Mouse (Mus musculus) midbrain, embryonic 15.5 days (tissue): Measurements from ENCODE around the gene Oprm1. TPM values are rescaled to one million over a fixed set of nuclear protein-coding genes. Genes with fewer than 3 reads are reported as not detected.

Experiments used
- ATAC-seq: fragments of 200-750 bp; cut with Nextera tagmentation; replicated peaks from 2 replicates; pipeline ENCODE4 v1.8.0; 2017; ENCODE audit warnings: moderate TSS enrichment
- H3K27ac ChIP-seq: fragments of 300-500 bp; sonication (generic); 2 replicates; pipeline ENCODE4 v1.5.1; 2015; ENCODE audit warnings: mild to moderate bottlenecking, inconsistent platforms
- H3K27me3 ChIP-seq: fragments of 300-500 bp; sonication (generic); replicated peaks from 2 replicates; pipeline ENCODE4 v1.6.1; 2015; ENCODE audit warnings: inconsistent platforms
- H3K36me3 ChIP-seq: fragments of 300-500 bp; sonication (generic); replicated peaks from 2 replicates; pipeline ENCODE4 v1.6.1; 2015; ENCODE audit warnings: inconsistent platforms
- H3K4me1 ChIP-seq: fragments of 300-500 bp; sonication (generic); 2 replicates; pipeline ENCODE4 v1.6.1; 2015; ENCODE audit warnings: inconsistent platforms
- H3K4me2 ChIP-seq: fragments of 300-500 bp; sonication (generic); 2 replicates; pipeline ENCODE4 v1.6.1; 2015; ENCODE audit warnings: inconsistent platforms, mild to moderate bottlenecking, moderate library complexity
- H3K4me3 ChIP-seq: fragments of 300-500 bp; sonication (generic); 2 replicates; pipeline ENCODE4 v1.5.1; 2015; ENCODE audit warnings: mild to moderate bottlenecking, inconsistent platforms
- H3K9ac ChIP-seq: fragments of 300-500 bp; sonication (generic); 2 replicates; pipeline ENCODE4 v1.6.1; 2015; ENCODE audit warnings: mild to moderate bottlenecking, inconsistent platforms
- H3K9me3 ChIP-seq: fragments of 300-500 bp; sonication (generic); 2 replicates; pipeline ENCODE4 v1.6.1; 2016; ENCODE audit warnings: inconsistent platforms
- WGBS: fragments of 180-500 bp; shearing (Covaris S2); methylation state at CpG from one replicate; pipeline ENCODE4 v1.1.7; 2015; ENCODE audit warnings: mixed read lengths; 5-methylcytosine and 5-hydroxymethylcytosine counted together
- polyA plus RNA-seq: library from polyadenylated mRNA; unstranded; fragments of >200 nt; fragmentation: Nextera tagmentation; extraction: Ambion mirVana; gene quantifications from 2 replicates; pipeline ENCODE4 v1.2.1, GENCODE M21; 2015

Oprm1 gene
- polyA plus RNA-seq, 1 experiment from 2014 or later, result 2.1 TPM

GRCm38 (mm10) chr10:7062993-7063392 is 304.7 kb downstream of the Oprm1 start:
- ATAC-seq, result no peak
- Histone ChIP-seq H3K4me2 (no peak overlapping the region), H3K4me1 (no peaks in the 10 kb centered on the region), H3K36me3 (no peaks in the 10 kb centered on the region), H3K27ac (no peak overlapping the region), H3K27me3 (no peaks in the 10 kb centered on the region), H3K4me3 (no peak overlapping the region), H3K9ac (no peak overlapping the region), H3K9me3 (no peaks in the 10 kb centered on the region)
- WGBS, result 89% methylated on average over 7 of the region's 7 CpGs

- no peak overlapping the region for H3K4me3 ChIP-seq
Measured at GRCm38 (mm10) chr10:7063752-7064457, 305.6 kb downstream of the Oprm1 start.

GRCm38 (mm10) chr10:7068608-7069007 is 310.3 kb downstream of the Oprm1 start:
- Histone ChIP-seq H3K27ac (no peak overlapping the region), H3K9me3 (no peaks in the 10 kb centered on the region), H3K9ac (no peak overlapping the region), H3K27me3 (no peaks in the 10 kb centered on the region), H3K4me1 (0 out of 2 replicates have a peak, but pooled peaks cover 9% of the 10 kb centered on the region), H3K36me3 (no peaks in the 10 kb centered on the region), H3K4me3 (no peak overlapping the region), H3K4me2 (no peak overlapping the region)
- ATAC-seq, result no peak
- 73% methylated on average over 12 of the region's 12 CpGs for WGBS

More at GRCm38 (mm10) chr10:7063752-7064457, 305.6 kb downstream of the Oprm1 start:
- 86% methylated on average over 9 of the region's 9 CpGs for WGBS
- no peaks in the 10 kb centered on the region for H3K36me3 ChIP-seq
- H3K27ac ChIP-seq, result no peak overlapping the region
- H3K27me3 ChIP-seq, result no peaks in the 10 kb centered on the region
- no peaks in the 10 kb centered on the region for H3K9me3 ChIP-seq
- H3K4me2 ChIP-seq, result no peak overlapping the region
- no peak for ATAC-seq
- no peaks in the 10 kb centered on the region for H3K4me1 ChIP-seq
- H3K9ac ChIP-seq, result no peak overlapping the region

- no peak overlapping the region for H3K27ac ChIP-seq
- no peak for ATAC-seq
- no peaks in the 10 kb centered on the region for H3K36me3 ChIP-seq
- no peaks in the 10 kb centered on the region for H3K27me3 ChIP-seq
- no peaks in the 10 kb centered on the region for H3K9me3 ChIP-seq
- no peak overlapping the region for H3K4me2 ChIP-seq
- H3K4me1 ChIP-seq, result 0 out of 2 replicates have a peak, but pooled peaks cover 9% of the 10 kb centered on the region
- no peak overlapping the region for H3K9ac ChIP-seq
- no peak overlapping the region for H3K4me3 ChIP-seq
- 86% methylated on average over 2 of the region's 2 CpGs for WGBS
Measured at GRCm38 (mm10) chr10:7069090-7069489, 310.8 kb downstream of the Oprm1 start.

GRCm38 (mm10) chr10:7070100-7070835 is 312.0 kb downstream of the Oprm1 start:
- H3K36me3 ChIP-seq, result no peaks in the 10 kb centered on the region
- 0 out of 2 replicates have a peak overlapping the region, but pooled peaks have one; percentile 36 for H3K27ac ChIP-seq

GRCm38 (mm10) chr10:7070924-7071323 is 312.6 kb downstream of the Oprm1 start:
- Histone ChIP-seq H3K9me3 (no peaks in the 10 kb centered on the region), H3K4me3 (no peak overlapping the region), H3K4me1 (0 out of 2 replicates have a peak, but pooled peaks cover 9% of the 10 kb centered on the region), H3K27me3 (no peaks in the 10 kb centered on the region), H3K4me2 (no peak overlapping the region), H3K9ac (no peak overlapping the region), H3K36me3 (no peaks in the 10 kb centered on the region), H3K27ac (no peak overlapping the region)
- ATAC-seq, result no peak
- 83% methylated on average over 5 of the region's 5 CpGs for WGBS

More at GRCm38 (mm10) chr10:7070100-7070835, 312.0 kb downstream of the Oprm1 start:
- H3K4me3 ChIP-seq, result no peak overlapping the region
- H3K9ac ChIP-seq, result no peak overlapping the region
- H3K4me1 ChIP-seq, result 0 out of 2 replicates have a peak, but pooled peaks cover 9% of the 10 kb centered on the region
- WGBS, result 37% methylated on average over 8 of the region's 8 CpGs
- H3K27me3 ChIP-seq, result no peaks in the 10 kb centered on the region
- no peak overlapping the region for H3K4me2 ChIP-seq
- peak; percentile 93 for ATAC-seq
- no peaks in the 10 kb centered on the region for H3K9me3 ChIP-seq

GRCm38 (mm10) chr10:7074231-7074630 is 315.9 kb downstream of the Oprm1 start:
- Histone ChIP-seq H3K27ac (no peak overlapping the region), H3K9ac (no peak overlapping the region), H3K27me3 (no peaks in the 10 kb centered on the region), H3K4me3 (no peak overlapping the region), H3K4me1 (peaks cover 13% of the 10 kb centered on the region; the same call in 1 of the 2 replicates), H3K9me3 (no peaks in the 10 kb centered on the region), H3K36me3 (no peaks in the 10 kb centered on the region), H3K4me2 (no peak overlapping the region)
- WGBS, result 96% methylated on average over 2 of the region's 2 CpGs
- no peak for ATAC-seq

GRCm38 (mm10) chr10:7075661-7076060 is 317.4 kb downstream of the Oprm1 start:
- no peak overlapping the region for H3K27ac ChIP-seq
- no peaks in the 10 kb centered on the region for H3K36me3 ChIP-seq
- H3K4me1 ChIP-seq, result peaks cover 5% of the 10 kb centered on the region; the same call in 1 of the 2 replicates
- H3K9ac ChIP-seq, result no peak overlapping the region
- H3K9me3 ChIP-seq, result no peaks in the 10 kb centered on the region
- ATAC-seq, result 0 out of 2 replicates have a peak, but pooled peaks have one; percentile 27
- WGBS, result 88% methylated on average over 2 of the region's 2 CpGs
- H3K27me3 ChIP-seq, result no peaks in the 10 kb centered on the region
- H3K4me2 ChIP-seq, result no peak overlapping the region
- no peak overlapping the region for H3K4me3 ChIP-seq

- no peak overlapping the region for H3K9ac ChIP-seq
- peak overlapping the region; percentile 31 for H3K4me2 ChIP-seq
- H3K36me3 ChIP-seq, result no peaks in the 10 kb centered on the region
- no peaks in the 10 kb centered on the region for H3K27me3 ChIP-seq
- H3K27ac ChIP-seq, result no peak overlapping the region
- H3K4me1 ChIP-seq, result peaks cover 4% of the 10 kb centered on the region; the same call in 1 of the 2 replicates
- H3K9me3 ChIP-seq, result no peaks in the 10 kb centered on the region
- H3K4me3 ChIP-seq, result no peak overlapping the region
- 15% methylated on average over 8 of the region's 8 CpGs for WGBS
- ATAC-seq, result peak; percentile 94
Measured at GRCm38 (mm10) chr10:7076201-7076600, 317.9 kb downstream of the Oprm1 start.

GRCm38 (mm10) chr10:7076662-7077211 is 318.4 kb downstream of the Oprm1 start:
- no peaks in the 10 kb centered on the region for H3K36me3 ChIP-seq
- 47% methylated on average over 7 of the region's 8 CpGs for WGBS
- no peak overlapping the region for H3K9ac ChIP-seq
- H3K27me3 ChIP-seq, result no peaks in the 10 kb centered on the region
- H3K9me3 ChIP-seq, result no peaks in the 10 kb centered on the region
- no peak overlapping the region for H3K4me3 ChIP-seq
- peak overlapping the region; percentile 31 for H3K4me2 ChIP-seq
- peaks cover 4% of the 10 kb centered on the region; the same call in 1 of the 2 replicates for H3K4me1 ChIP-seq
- ATAC-seq, result peak; percentile 57
- no peak overlapping the region for H3K27ac ChIP-seq

- no peak overlapping the region for H3K27ac ChIP-seq
- 81% methylated on average over 7 of the region's 7 CpGs for WGBS
- no peak overlapping the region for H3K9ac ChIP-seq
- no peaks in the 10 kb centered on the region for H3K9me3 ChIP-seq
- H3K4me3 ChIP-seq, result no peak overlapping the region
- H3K36me3 ChIP-seq, result no peaks in the 10 kb centered on the region
- no peak overlapping the region for H3K4me2 ChIP-seq
- no peak for ATAC-seq
- peaks cover 4% of the 10 kb centered on the region; the same call in 1 of the 2 replicates for H3K4me1 ChIP-seq
- H3K27me3 ChIP-seq, result no peaks in the 10 kb centered on the region
Measured at GRCm38 (mm10) chr10:7077389-7077808, 319.1 kb downstream of the Oprm1 start.

- Histone ChIP-seq H3K9me3 (no peaks in the 10 kb centered on the region), H3K4me1 (peaks cover 4% of the 10 kb centered on the region; the same call in 1 of the 2 replicates), H3K27me3 (no peaks in the 10 kb centered on the region), H3K4me3 (no peak overlapping the region), H3K36me3 (no peaks in the 10 kb centered on the region), H3K9ac (no peak overlapping the region), H3K27ac (no peak overlapping the region), H3K4me2 (no peak overlapping the region)
- WGBS, result 83% methylated on average over 1 of the region's 1 CpGs
- no peak for ATAC-seq
Measured at GRCm38 (mm10) chr10:7077971-7078370, 319.7 kb downstream of the Oprm1 start.
